Mouse (Mus musculus): Measurements from ENCODE around the gene Omd. TPM values are rescaled to one million over a fixed set of nuclear protein-coding genes. Genes with fewer than 3 reads are reported as not detected.
"Not testable (repeated sequence)": the region's sequence is repeated elsewhere in the genome, so short reads cannot be mapped to it uniquely, and the experiment has no call there.

Omd gene
- polyA plus RNA-seq, 1 experiment, result 0.73 TPM

DNA sequence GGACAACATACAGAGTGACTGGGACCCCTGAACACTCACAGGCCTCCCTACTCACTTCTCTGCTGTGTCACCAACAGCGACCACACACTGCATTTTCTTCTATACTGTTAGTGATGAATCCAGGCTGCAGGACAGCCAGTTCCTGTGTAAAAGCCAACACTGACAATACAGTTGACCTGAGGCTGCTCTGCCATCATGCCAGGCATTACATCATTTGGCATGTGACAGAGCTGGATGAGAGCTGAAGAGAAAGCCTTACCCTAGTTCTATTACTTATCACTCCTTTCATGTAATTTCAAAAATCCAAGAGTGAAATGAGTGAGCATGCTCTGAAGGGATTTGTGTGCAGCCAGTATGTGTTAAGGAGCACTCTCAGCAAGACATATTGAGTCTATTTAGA is 26.1 kb upstream of the Omd start:
- no peak for TF ChIP-seq POLR2A (IDR thresholded peaks at IDR 0.05; ENCODE audit: borderline replicate concordance, extremely low read depth, low read depth, low read length)
- TF ChIP-seq CTCF (IDR thresholded peaks at IDR 0.05; ENCODE audit: insufficient read depth, low read length), result no peak
- 68% methylated on average over 1 of the region's 1 CpGs for WGBS
- no peaks in the 10 kb centered on the region; the same call in 1 of the 2 replicates for H3K4me1 ChIP-seq (ENCODE audit: control insufficient read depth, insufficient read depth, low read length)
- H3K4me3 ChIP-seq (replicated peaks; ENCODE audit: extremely low read depth, low read depth, low read length), result no peak overlapping the region
- DNase-seq, result no peak

DNA sequence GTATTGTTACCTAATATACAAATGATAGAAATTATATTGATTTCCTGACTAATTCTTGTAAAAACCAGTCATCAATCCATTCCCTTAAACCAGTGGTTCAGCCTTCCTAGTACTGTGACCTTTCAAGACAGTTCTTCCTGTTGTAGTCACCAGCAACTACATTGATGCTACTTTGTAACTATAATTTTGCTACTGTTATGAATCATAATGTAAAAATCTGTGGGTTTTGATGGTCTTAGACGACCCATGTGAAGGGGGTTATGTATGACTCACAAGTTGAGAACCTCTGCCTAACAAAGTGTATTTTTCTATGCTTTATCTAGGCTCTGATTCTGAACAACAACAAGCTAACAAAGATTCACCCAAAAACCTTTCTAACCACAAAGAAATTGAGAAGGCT is 25.3 kb upstream of the Omd start:
- TF ChIP-seq POLR2A (IDR thresholded peaks at IDR 0.05; ENCODE audit: borderline replicate concordance, extremely low read depth, low read depth, low read length) (no peak), CTCF (IDR thresholded peaks at IDR 0.05; ENCODE audit: insufficient read depth, low read length) (no peak)
- 58% methylated on average over 1 of the region's 1 CpGs for WGBS
- no peak for DNase-seq
- no peaks in the 10 kb centered on the region; the same call in 1 of the 2 replicates for H3K4me1 ChIP-seq (ENCODE audit: control insufficient read depth, insufficient read depth, low read length)
- no peak overlapping the region for H3K4me3 ChIP-seq (replicated peaks; ENCODE audit: extremely low read depth, low read depth, low read length)

DNA sequence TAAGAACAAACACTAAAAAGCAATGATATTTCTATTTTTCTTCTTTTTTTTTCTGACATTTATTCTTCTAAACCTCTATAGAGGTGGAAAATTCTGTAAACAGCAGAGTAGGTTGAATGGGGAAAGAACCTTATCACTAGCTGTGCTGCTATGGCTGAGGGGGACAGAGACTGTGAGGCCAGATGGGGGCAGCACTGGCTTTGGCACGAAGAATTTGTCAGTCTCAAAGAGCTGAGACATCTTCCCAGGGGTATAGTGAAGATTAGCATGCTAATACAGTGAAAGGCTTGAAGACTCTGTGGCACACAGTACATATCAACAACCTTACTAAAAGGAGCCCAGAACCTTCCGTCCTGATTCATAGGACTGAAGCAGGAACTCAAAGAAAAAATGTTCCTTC is 23.1 kb upstream of the Omd start:
- no peak overlapping the region for H3K4me3 ChIP-seq (replicated peaks; ENCODE audit: extremely low read depth, low read depth, low read length)
- WGBS, result 49% methylated on average over 2 of the region's 2 CpGs
- TF ChIP-seq CTCF (IDR thresholded peaks at IDR 0.05; ENCODE audit: insufficient read depth, low read length), result peak; percentile 51; the same call in 1 of the 2 replicates
- TF ChIP-seq POLR2A (IDR thresholded peaks at IDR 0.05; ENCODE audit: borderline replicate concordance, extremely low read depth, low read depth, low read length), result no peak
- H3K4me1 ChIP-seq (ENCODE audit: control insufficient read depth, insufficient read depth, low read length), result no peaks in the 10 kb centered on the region; the same call in 1 of the 2 replicates
- no peak for DNase-seq

DNA sequence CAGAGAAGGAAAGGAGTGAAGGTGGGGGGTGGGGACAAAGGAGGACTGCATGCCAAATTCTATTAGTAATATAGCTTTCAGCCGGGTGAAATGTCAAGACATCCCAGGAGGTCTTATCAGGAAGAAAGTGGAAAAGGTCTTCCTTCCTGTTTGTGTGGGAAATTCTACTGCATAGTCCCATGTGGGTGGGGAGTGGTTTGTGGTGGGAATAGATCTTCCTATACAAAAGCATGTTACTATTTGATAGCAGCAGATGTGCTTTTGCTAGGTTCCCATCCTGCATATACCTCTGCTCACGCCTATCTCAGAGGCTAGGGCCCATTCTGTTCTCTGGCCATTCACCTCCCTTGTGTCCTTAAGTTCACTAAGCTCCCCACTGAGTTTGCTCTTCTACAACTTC is 21.4 kb upstream of the Omd start:
- DNase-seq, result no peak
- WGBS, result 39% methylated on average over 2 of the region's 2 CpGs
- H3K4me1 ChIP-seq (ENCODE audit: control insufficient read depth, insufficient read depth, low read length), result no peaks in the 10 kb centered on the region
- no peak overlapping the region for H3K4me3 ChIP-seq (replicated peaks; ENCODE audit: extremely low read depth, low read depth, low read length)
- TF ChIP-seq POLR2A (IDR thresholded peaks at IDR 0.05; ENCODE audit: borderline replicate concordance, extremely low read depth, low read depth, low read length) (no peak), CTCF (IDR thresholded peaks at IDR 0.05; ENCODE audit: insufficient read depth, low read length) (no peak)

DNA sequence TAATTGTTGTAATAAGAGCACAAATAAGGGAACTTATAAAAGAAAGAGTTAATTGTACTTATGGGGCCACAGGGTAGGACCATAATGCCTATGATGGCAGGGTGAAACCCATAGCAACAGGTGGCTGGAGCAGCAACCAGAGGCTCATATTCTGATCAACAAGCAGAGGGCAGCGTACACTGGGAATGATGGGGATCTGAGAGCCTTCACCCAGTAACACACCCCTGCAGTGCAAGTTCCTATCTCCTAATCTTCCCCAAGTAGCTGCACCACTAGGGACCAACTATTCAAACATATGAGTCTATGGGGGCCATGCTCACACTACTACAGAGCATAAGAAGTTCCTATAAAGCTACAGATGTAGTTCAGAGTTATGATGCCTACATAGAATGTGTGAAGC is 17.9 kb upstream of the Omd start:
- no peaks in the 10 kb centered on the region for H3K4me1 ChIP-seq (ENCODE audit: control insufficient read depth, insufficient read depth, low read length)
- H3K4me3 ChIP-seq (replicated peaks; ENCODE audit: extremely low read depth, low read depth, low read length), result no peak overlapping the region
- no peak for DNase-seq
- WGBS, result 78% methylated on average over 1 of the region's 1 CpGs
- TF ChIP-seq CTCF (IDR thresholded peaks at IDR 0.05; ENCODE audit: insufficient read depth, low read length) (no peak), POLR2A (IDR thresholded peaks at IDR 0.05; ENCODE audit: borderline replicate concordance, extremely low read depth, low read depth, low read length) (no peak)

DNA sequence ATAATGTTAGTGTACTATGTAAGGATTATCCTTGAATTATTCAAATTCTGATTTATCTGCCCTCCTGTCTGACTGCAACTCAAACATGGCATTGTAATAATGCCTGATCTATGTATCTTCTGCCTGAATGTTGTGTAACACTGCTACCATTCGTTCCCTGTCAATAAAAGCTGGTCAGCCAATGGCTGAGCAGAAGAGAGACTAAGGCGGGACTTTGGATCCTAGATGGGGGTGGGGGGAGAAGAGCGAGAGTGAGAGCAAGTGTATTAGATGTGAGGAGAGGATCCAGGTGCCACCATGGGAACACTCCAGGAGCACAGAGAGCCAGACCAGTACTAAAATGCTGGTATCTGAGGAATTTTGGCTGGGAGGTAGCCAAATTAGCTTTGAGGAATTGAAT is 11.9 kb upstream of the Omd start:
- DNase-seq, result no peak
- no peaks in the 10 kb centered on the region for H3K4me1 ChIP-seq (ENCODE audit: control insufficient read depth, insufficient read depth, low read length)
- TF ChIP-seq POLR2A (IDR thresholded peaks at IDR 0.05; ENCODE audit: borderline replicate concordance, extremely low read depth, low read depth, low read length), result no peak
- no peak for TF ChIP-seq CTCF (IDR thresholded peaks at IDR 0.05; ENCODE audit: insufficient read depth, low read length)
- no peak overlapping the region for H3K4me3 ChIP-seq (replicated peaks; ENCODE audit: extremely low read depth, low read depth, low read length)
- WGBS, result 70% methylated on average over 3 of the region's 3 CpGs

DNA sequence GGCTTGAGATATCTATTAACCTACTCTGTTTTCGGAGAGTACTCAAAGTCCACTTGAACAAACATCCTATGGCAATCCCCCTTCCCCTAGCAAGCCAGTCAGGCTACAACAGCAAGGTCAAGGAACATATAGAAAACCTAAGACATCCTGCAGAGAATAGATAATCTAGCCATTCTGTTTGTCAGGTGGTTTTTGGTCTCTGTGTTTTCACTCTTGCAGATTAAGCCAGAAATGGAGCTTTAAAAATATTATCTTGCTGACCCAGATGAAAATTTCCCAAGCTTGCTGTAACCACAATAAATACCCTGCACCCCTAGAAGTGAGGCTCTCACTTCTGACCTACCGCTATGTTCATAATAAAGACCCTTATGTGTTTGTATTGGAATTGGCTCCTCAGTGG is 10.8 kb upstream of the Omd start:
- no peak for DNase-seq
- H3K4me1 ChIP-seq (ENCODE audit: control insufficient read depth, insufficient read depth, low read length), result no peaks in the 10 kb centered on the region
- WGBS, result 83% methylated on average over 2 of the region's 2 CpGs
- no peak overlapping the region for H3K4me3 ChIP-seq (replicated peaks; ENCODE audit: extremely low read depth, low read depth, low read length)
- TF ChIP-seq POLR2A (IDR thresholded peaks at IDR 0.05; ENCODE audit: borderline replicate concordance, extremely low read depth, low read depth, low read length) (no peak), CTCF (IDR thresholded peaks at IDR 0.05; ENCODE audit: insufficient read depth, low read length) (no peak)

DNA sequence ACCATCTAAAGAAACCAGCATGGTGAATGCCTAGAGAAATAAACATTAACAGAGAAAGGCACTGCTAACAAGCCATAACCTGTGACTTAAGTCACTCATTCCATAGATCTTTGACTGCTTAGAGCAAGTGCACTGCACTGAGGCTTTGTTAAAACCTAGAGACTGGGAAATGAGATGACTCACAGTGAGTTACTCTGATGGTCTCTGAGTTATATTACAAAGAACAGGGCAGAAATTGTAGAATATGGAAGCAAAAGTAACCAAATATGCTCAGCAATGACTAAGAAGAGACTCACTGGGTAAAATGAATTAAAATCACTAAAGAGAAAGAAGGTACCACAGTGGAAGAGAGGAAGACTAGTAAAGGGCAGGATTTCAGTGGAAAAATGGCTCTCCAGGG is 1.6 kb downstream of the Omd start:
- TF ChIP-seq POLR2A (IDR thresholded peaks at IDR 0.05; ENCODE audit: borderline replicate concordance, extremely low read depth, low read depth, low read length), result no peak
- no peak for TF ChIP-seq CTCF (IDR thresholded peaks at IDR 0.05; ENCODE audit: insufficient read depth, low read length)
- DNase-seq, result no peak
- Histone ChIP-seq H3K4me3 (replicated peaks; ENCODE audit: extremely low read depth, low read depth, low read length) (no peak overlapping the region), H3K4me1 (ENCODE audit: control insufficient read depth, insufficient read depth, low read length) (no peaks in the 10 kb centered on the region)

DNA sequence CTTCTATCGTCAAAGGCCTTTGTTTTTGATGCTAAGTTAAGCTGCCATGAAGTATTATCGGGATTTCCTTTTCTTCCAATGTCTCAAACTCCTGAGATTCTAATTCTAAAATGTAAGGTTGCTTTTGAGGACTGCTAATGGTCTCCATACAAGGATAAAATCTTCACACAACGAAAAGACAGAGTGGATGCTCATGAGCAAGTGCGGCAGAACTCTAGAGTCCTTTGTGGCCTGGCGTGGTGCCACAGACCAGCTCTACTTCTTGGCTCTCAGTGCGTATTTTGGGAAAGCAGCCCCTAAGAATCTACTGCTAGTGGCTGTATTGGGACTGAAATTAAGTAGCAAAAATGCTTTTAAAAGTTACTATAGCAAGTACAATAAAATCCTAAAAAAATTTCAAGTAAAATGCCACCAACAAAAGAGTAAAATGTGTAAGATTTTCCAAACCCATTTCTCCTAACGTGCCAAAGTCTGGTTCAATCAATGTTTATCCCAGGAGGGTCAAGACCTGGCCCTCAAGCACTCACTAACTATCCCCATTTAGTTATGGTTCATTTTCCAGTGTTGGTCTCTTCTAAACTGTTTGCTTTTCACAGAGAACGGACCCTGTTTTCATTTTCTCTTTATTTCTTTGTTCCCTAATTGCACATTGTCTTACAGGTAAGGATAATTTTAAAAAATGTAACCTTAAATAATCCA is 2.2 kb downstream of the Omd start:
- no peaks in the 10 kb centered on the region for H3K4me1 ChIP-seq (ENCODE audit: control insufficient read depth, insufficient read depth, low read length)
- 62% methylated on average over 8 of the region's 8 CpGs for WGBS
- no peak overlapping the region for H3K4me3 ChIP-seq (replicated peaks; ENCODE audit: extremely low read depth, low read depth, low read length)
- no peak for TF ChIP-seq POLR2A (IDR thresholded peaks at IDR 0.05; ENCODE audit: borderline replicate concordance, extremely low read depth, low read depth, low read length)
- TF ChIP-seq CTCF (IDR thresholded peaks at IDR 0.05; ENCODE audit: insufficient read depth, low read length), result no peak
- DNase-seq, result no peak

DNA sequence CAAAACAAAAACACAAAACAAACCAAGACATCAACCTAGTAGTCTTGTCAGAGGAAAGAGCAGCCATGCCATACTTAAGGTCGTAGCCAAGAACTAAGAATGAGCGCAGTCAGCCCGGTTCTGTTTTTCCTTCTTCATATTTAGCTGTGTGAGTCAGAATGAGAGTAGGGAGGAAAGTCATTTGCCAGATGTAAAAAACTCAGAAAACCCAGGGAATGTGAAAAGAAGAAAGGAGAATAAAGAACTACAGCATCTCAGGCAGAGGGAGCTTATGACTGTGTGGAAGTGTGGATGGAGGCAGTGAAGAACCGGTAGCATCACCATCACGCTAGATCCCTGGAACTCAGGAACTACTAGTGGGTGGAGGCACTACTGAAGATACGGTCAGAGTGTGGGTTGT is 3.8 kb downstream of the Omd start:
- no peak overlapping the region for H3K4me3 ChIP-seq (replicated peaks; ENCODE audit: extremely low read depth, low read depth, low read length)
- DNase-seq, result no peak
- WGBS, result 83% methylated on average over 6 of the region's 6 CpGs
- TF ChIP-seq CTCF (IDR thresholded peaks at IDR 0.05; ENCODE audit: insufficient read depth, low read length) (no peak), POLR2A (IDR thresholded peaks at IDR 0.05; ENCODE audit: borderline replicate concordance, extremely low read depth, low read depth, low read length) (no peak)
- no peaks in the 10 kb centered on the region for H3K4me1 ChIP-seq (ENCODE audit: control insufficient read depth, insufficient read depth, low read length)

DNA sequence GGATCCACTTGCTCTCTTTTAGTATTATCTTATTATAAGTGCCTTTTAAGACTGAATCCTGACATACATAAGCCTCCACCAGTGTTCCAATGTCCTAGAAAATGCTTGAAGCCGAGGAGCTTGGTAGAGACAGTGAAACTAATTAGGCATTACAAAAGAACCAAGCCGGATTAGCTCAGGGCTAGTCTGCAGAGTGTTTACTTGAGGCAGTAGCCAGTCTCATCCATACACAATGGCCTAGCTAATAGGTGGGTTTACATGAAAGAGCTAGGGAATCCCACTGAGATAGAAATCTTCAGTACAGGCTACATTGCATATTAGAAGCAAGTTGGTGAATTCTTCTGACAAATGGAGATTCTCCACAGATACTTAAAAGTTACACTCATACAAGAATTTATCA is 20.3 kb downstream of the Omd start:
- 93% methylated on average over 2 of the region's 2 CpGs for WGBS
- not testable (repeated sequence) for DNase-seq; H3K4me1 ChIP-seq (ENCODE audit: control insufficient read depth, insufficient read depth, low read length)

More for the DNA sequence above, 20.3 kb downstream of the Omd start:
- not testable (repeated sequence) for H3K4me3 ChIP-seq (replicated peaks; ENCODE audit: extremely low read depth, low read depth, low read length)

Data from lung, adult 2 months (tissue).